Mouse (Mus musculus): ENCODE measurements around the gene Syndig1.

Gene Syndig1

DNA sequence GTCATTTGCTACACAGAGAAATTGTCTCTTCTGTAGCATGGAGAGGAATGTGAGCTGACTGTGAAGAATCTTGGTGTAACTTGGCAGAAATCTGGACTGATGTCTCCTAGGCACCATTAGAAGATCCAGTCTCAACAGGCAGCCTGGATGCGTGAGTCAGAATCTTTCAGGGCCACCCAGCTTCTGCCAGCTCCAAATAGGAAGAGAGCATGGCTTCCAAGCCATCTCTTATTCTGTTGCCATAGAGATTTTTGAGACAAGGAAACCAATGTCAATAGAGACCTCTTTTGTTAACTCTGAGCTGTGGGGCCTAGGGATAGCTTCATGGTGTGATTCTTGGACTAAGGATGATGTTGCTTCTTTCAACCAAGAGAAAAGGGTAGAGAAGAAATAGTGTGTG, 151.4 kb downstream of the Syndig1 start:
- no peak for DNase-seq (ENCODE audit: low spot score in 2 of 2)

DNA sequence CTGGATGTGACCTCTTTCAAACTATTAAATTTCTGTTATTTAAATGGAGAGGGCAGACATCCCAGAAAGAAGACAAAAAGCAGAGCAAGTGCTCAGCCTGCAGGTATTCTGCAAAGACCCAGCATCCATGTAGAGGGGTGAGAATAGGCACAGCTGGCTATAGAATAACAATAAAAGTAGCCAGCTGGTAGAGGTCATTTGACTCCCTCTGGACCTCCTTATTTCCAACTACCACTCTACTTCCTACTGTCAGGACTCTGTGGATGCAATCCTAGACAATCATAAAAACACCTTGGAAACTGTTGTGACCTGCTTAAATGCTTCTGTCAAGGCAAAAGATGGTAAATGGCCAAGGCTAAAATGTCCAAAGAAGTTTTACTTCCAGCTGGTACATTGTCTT, 153.5 kb downstream of the Syndig1 start:
- DNase-seq (ENCODE audit: low spot score in 2 of 2), result no peak

DNA sequence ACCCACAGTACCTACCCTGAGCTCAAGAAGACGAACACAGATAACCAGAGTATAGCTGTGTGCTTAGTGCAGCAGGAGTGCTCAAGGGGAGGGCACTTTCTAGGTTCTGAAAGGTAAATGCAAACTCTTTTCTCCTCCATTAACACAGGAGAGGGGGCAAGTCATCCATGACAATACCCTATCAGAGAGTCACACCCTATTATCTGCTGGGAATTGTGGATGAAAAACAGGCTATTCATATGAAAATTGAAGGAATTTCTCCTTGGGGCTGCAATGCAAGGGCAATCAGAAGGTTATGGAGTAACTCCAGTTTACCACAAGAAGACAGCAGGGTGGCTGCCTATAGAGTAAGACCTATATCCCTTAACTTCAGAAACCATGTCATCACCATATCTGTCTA, 154.1 kb downstream of the Syndig1 start:
- no peak for DNase-seq (ENCODE audit: low spot score in 2 of 2)

DNA sequence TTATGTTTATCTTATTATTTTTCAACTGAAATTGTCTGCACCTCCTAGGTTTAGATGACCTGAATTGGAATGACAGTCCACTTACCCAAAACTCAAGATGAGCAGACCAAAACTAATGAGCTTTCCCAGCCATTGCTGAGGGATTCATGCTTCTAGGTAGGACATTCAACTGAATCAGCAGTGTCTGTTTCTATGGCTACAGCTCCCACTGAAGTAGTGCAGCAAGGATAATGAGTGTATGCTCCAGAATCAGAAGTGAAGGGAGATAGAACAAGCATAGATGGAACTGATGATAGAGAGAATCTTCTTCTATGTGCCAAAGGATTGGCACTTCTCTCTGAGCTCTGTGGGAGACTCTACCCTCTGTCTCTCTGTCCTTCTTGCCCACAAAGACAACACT, 158.6 kb downstream of the Syndig1 start:
- DNase-seq (ENCODE audit: low spot score in 2 of 2), result no peak

- DNase-seq (ENCODE audit: low spot score in 2 of 2), result no peak
These were observed 162.5 kb downstream of the Syndig1 start for GRCm38 (mm10) chr2:149991506-149991905.

DNA sequence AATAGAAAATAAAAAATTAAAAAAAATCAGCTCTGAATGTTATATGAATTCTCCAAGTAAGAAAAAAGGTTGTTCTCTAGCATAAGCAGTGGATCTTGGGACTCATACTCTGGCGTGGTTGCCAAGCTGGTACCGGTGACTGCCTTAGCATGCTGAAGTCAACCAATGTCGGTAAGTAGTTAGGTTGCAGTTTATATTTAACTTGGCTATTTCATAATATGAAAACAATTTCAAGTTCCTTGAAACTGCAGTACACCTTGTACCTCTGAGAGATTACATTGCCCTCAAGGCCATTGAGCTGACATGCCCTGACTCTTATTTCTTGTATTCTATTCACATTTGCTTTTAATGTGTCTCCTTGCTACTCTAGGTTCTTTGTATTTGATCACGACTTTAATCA, 163.9 kb downstream of the Syndig1 start:
- DNase-seq (ENCODE audit: low spot score in 2 of 2), result no peak

DNA sequence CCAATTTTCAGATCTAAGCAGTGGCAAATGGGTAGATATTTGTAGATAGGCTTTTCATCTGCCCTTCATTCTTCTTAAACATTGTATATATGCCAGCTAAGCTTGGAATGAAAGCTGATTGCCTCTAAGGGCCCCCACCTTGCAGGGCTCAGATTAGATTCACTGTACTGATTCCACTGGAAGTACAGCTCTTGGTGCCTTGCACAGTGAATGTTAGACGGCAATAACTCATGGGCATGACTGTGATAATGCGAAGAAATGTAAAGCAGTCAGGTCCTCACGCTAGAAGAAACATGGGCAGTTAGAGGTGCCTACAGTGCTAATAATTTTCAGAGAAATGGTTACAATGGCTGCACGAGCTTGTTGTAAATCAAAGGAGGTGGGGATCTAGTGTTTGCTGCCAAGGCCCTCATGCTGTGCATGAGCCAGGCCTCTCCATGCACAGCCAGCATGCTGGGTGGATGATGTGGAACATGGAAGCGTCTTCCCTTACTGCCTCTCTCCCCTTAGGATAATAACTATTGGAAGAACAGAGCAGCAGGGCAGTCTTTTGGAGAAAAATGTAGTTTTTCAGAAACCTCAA, 167.5 kb downstream of the Syndig1 start:
- DNase-seq (ENCODE audit: low spot score in 2 of 2), result no peak

DNA sequence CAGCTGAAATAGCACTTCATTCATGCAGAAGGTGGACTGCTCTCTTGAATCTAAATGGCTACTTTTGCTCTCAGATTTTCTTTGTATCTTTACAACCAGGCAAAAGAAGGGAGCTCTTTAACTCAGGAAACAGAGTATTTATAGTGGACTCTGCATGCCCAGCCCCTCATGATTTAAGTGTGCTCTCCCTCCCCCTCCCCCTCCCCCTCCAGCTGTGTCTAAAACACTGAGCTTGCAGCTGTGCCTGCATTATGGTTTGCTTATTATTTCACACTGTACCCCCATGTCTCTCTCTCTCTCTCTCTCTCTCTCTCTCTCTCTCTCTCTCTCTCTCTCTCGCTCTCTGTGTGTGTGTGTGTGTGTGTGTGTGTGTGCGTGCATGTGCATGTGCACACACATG, 168.6 kb downstream of the Syndig1 start:
- DNase-seq (ENCODE audit: low spot score in 2 of 2), result no peak

- DNase-seq (ENCODE audit: low spot score in 2 of 2), result no peak
These were observed 169.5 kb downstream of the Syndig1 start for GRCm38 (mm10) chr2:149998373-149999108.

DNA sequence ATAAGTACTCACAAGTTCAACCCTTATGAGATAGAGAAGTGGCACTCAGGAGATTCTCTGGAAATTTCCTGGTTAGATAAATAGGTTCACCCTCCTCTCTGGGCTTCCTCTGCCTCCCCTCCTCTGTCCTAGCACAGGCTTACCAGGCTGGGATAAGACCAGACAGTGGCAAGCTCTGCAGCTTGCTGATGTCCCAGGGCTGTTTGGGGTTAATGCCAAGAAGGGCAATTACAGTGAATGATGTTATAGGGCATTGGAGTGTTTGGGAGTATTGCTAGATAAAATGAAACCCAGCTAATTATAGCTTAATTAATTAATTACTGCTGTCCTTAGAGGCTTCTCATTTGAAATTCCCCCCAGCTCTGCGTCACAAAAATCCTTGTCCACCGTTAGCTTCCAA, 171.6 kb downstream of the Syndig1 start:
- DNase-seq (ENCODE audit: low spot score in 2 of 2), result no peak

GRCm38 (mm10) chr2:150003499-150003898, 174.5 kb downstream of the Syndig1 start:
- DNase-seq (ENCODE audit: low spot score in 2 of 2), result no peak

- DNase-seq (ENCODE audit: low spot score in 2 of 2), result no peak
These were observed 183.9 kb downstream of the Syndig1 start for GRCm38 (mm10) chr2:150012787-150013346.

DNA sequence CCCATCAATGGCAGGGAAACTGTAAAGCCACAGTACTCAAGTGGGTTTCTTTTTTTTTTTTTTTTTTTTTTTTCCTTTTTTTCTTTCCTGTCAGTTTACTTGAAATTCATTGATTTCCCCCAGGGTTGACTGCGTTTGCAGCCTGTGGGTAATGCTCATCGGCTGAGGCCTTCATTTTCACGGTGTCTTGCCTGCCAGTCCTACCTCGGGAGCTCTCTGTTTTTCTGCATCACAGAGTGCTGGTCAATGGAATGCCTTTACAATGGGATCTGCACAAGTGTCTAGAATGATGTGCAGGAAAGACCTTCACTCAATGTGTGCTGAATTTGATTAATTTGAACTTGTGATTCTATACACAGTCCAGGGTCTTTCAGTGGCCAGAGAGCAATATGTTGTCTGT, 184.8 kb downstream of the Syndig1 start:
- DNase-seq (ENCODE audit: low spot score in 2 of 2), result no peak

DNA sequence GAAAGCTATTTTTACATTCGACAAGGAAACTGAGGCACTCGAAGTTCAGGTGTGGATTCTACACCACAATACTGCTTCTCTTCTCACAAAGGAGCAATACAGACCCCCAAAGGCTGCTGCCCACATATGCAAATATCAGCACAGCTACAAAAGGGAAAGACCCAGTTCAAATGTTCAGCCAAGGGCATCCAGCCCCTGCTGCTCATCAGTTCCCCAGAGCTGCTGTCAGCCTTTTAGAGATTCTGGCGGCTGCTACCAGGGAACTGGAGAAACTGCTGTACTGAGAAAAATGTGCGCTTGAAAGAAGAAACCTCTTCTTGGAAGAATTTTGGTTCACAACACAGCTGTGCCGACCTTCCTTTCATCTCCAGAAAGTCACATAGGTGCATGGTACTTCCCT, 187.3 kb downstream of the Syndig1 start:
- no peak for DNase-seq (ENCODE audit: low spot score in 2 of 2)

DNA sequence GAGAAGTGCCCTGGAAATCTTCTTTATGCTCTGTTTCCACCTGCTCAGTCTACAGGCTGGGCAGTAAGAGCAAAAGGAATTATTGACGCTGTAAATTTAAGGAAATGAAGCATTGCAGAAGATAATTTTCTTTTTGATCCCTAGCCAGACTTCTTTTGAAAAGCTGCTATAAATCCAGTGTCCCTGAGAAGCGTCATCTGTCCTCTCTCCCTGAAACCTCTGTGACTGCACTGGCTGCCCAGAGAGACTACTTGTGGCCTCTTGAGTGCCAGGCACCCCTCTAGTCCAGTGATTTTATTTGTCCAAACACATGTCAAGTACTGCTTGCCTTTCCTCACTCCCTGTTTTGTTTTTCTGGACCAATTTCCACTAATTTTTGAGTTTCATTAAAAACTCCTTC, 191.7 kb downstream of the Syndig1 start:
- no peak for DNase-seq (ENCODE audit: low spot score in 2 of 2)

- no peak for DNase-seq (ENCODE audit: low spot score in 2 of 2)
These were observed 194.9 kb downstream of the Syndig1 start for GRCm38 (mm10) chr2:150023873-150024339.

DNA sequence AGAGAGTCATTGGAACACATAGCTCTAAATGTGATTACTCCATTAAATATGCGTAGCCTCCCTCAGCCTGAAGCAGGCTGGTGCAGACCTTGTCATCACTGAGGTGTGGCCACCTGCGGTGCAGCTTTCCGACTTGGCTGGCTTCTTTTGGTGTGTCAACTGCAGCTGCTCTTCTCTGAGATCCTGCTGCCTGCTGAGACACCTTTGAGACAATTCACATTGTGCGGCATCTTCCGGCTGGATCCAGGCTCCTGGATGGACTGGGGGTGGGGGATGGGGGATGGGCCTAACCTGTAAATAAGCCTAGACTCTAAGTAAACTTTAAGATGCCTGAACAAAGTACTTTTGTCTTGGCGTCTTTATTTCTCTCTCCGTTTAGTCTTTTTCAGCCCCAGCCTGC, 214.5 kb downstream of the Syndig1 start:
- DNase-seq (ENCODE audit: low spot score in 2 of 2), result no peak
